Mouse (Mus musculus): ENCODE measurements around the gene Tab1. TPM values are rescaled to one million over a fixed set of nuclear protein-coding genes. Genes with fewer than 3 reads are reported as not detected.

Gene Tab1
- polyA plus RNA-seq, 2 experiments: 34.6 to 43.1 TPM

GRCm38 (mm10) chr15:80182072-80182700, 49.3 kb downstream of the Tab1 start:
- no peak for TF ChIP-seq POLR2A (IDR thresholded peaks at IDR 0.05; ENCODE audit: borderline replicate concordance, extremely low read depth, insufficient read depth, insufficient read length)
- Histone ChIP-seq H3K4me1 (ENCODE audit: control insufficient read depth, insufficient read depth, low read length) (no peaks in the 10 kb centered on the region), H3K27ac (replicated peaks; ENCODE audit: low read depth, low read length) (no peak overlapping the region), H3K4me2 (replicated peaks; ENCODE audit: low read depth, low read length, severe bottlenecking) (no peak overlapping the region), H3K9ac (ENCODE audit: low read depth, low read length, severe bottlenecking) (no peak overlapping the region), H3K9me3 (ENCODE audit: control insufficient read depth, low read length) (no peaks in the 10 kb centered on the region), H3K36me3 (ENCODE audit: control insufficient read depth, insufficient read depth, low read length) (peaks cover 6% of the 10 kb centered on the region; the same call in 1 of the 2 replicates), H3K4me3 (replicated peaks; ENCODE audit: low read length) (no peak overlapping the region), H3K27me3 (ENCODE audit: control insufficient read depth, insufficient read depth, low read length) (no peaks in the 10 kb centered on the region)
- ATAC-seq (ENCODE audit: low FRiP score, low read depth) (no peak), DNase-seq (ENCODE audit: low spot score) (no peak)
- 93% methylated on average over 4 of the region's 4 CpGs for WGBS

GRCm38 (mm10) chr15:80188927-80189326, 56.0 kb downstream of the Tab1 start:
- TF ChIP-seq POLR2A (IDR thresholded peaks at IDR 0.05; ENCODE audit: borderline replicate concordance, extremely low read depth, insufficient read depth, insufficient read length): no peak
- H3K4me3 ChIP-seq (replicated peaks; ENCODE audit: low read length): no peak overlapping the region
- H3K9me3 ChIP-seq (ENCODE audit: control insufficient read depth, low read length): no peaks in the 10 kb centered on the region
- H3K27ac ChIP-seq (replicated peaks; ENCODE audit: low read depth, low read length): no peak overlapping the region
- no peaks in the 10 kb centered on the region for H3K4me1 ChIP-seq (ENCODE audit: control insufficient read depth, insufficient read depth, low read length)
- DNase-seq (ENCODE audit: low spot score): no peak
- H3K9ac ChIP-seq (ENCODE audit: low read depth, low read length, severe bottlenecking): no peak overlapping the region
- ATAC-seq (ENCODE audit: low FRiP score, low read depth): no peak
- H3K36me3 ChIP-seq (ENCODE audit: control insufficient read depth, insufficient read depth, low read length): no peaks in the 10 kb centered on the region; the same call in 1 of the 2 replicates
- H3K27me3 ChIP-seq (ENCODE audit: control insufficient read depth, insufficient read depth, low read length): no peaks in the 10 kb centered on the region
- 79% methylated on average over 5 of the region's 5 CpGs for WGBS
- H3K4me2 ChIP-seq (replicated peaks; ENCODE audit: low read depth, low read length, severe bottlenecking): no peak overlapping the region

GRCm38 (mm10) chr15:80190075-80190474, 57.1 kb downstream of the Tab1 start:
- no peak for ATAC-seq (ENCODE audit: low FRiP score, low read depth)
- no peak overlapping the region for H3K4me2 ChIP-seq (replicated peaks; ENCODE audit: low read depth, low read length, severe bottlenecking)
- no peak for TF ChIP-seq POLR2A (IDR thresholded peaks at IDR 0.05; ENCODE audit: borderline replicate concordance, extremely low read depth, insufficient read depth, insufficient read length)
- no peaks in the 10 kb centered on the region for H3K27me3 ChIP-seq (ENCODE audit: control insufficient read depth, insufficient read depth, low read length)
- DNase-seq (ENCODE audit: low spot score): no peak
- no peaks in the 10 kb centered on the region; the same call in 1 of the 2 replicates for H3K36me3 ChIP-seq (ENCODE audit: control insufficient read depth, insufficient read depth, low read length)
- H3K4me1 ChIP-seq (ENCODE audit: control insufficient read depth, insufficient read depth, low read length): no peaks in the 10 kb centered on the region
- no peak overlapping the region for H3K27ac ChIP-seq (replicated peaks; ENCODE audit: low read depth, low read length)
- H3K4me3 ChIP-seq (replicated peaks; ENCODE audit: low read length): no peak overlapping the region
- H3K9ac ChIP-seq (ENCODE audit: low read depth, low read length, severe bottlenecking): no peak overlapping the region
- H3K9me3 ChIP-seq (ENCODE audit: control insufficient read depth, low read length): no peaks in the 10 kb centered on the region
- WGBS: 83% methylated on average over 4 of the region's 4 CpGs

GRCm38 (mm10) chr15:80191585-80192245, 58.8 kb downstream of the Tab1 start:
- Histone ChIP-seq H3K4me3 (replicated peaks; ENCODE audit: low read length) (no peak overlapping the region), H3K9ac (ENCODE audit: low read depth, low read length, severe bottlenecking) (no peak overlapping the region), H3K4me1 (ENCODE audit: control insufficient read depth, insufficient read depth, low read length) (no peaks in the 10 kb centered on the region), H3K4me2 (replicated peaks; ENCODE audit: low read depth, low read length, severe bottlenecking) (no peak overlapping the region), H3K9me3 (ENCODE audit: control insufficient read depth, low read length) (no peaks in the 10 kb centered on the region), H3K27me3 (ENCODE audit: control insufficient read depth, insufficient read depth, low read length) (no peaks in the 10 kb centered on the region), H3K27ac (replicated peaks; ENCODE audit: low read depth, low read length) (no peak overlapping the region), H3K36me3 (ENCODE audit: control insufficient read depth, insufficient read depth, low read length) (no peaks in the 10 kb centered on the region; the same call in 1 of the 2 replicates)
- DNase-seq (ENCODE audit: low spot score): no peak
- no peak for TF ChIP-seq POLR2A (IDR thresholded peaks at IDR 0.05; ENCODE audit: borderline replicate concordance, extremely low read depth, insufficient read depth, insufficient read length)
- 68% methylated on average over 8 of the region's 8 CpGs for WGBS
- ATAC-seq (ENCODE audit: low FRiP score, low read depth): no peak

- Histone ChIP-seq H3K9me3 (ENCODE audit: control insufficient read depth, low read length) (no peaks in the 10 kb centered on the region), H3K4me1 (ENCODE audit: control insufficient read depth, insufficient read depth, low read length) (no peaks in the 10 kb centered on the region), H3K27me3 (ENCODE audit: control insufficient read depth, insufficient read depth, low read length) (no peaks in the 10 kb centered on the region), H3K27ac (replicated peaks; ENCODE audit: low read depth, low read length) (no peak overlapping the region), H3K9ac (ENCODE audit: low read depth, low read length, severe bottlenecking) (no peak overlapping the region), H3K4me2 (replicated peaks; ENCODE audit: low read depth, low read length, severe bottlenecking) (no peak overlapping the region), H3K4me3 (replicated peaks; ENCODE audit: low read length) (no peak overlapping the region), H3K36me3 (ENCODE audit: control insufficient read depth, insufficient read depth, low read length) (no peaks in the 10 kb centered on the region; the same call in 1 of the 2 replicates)
- no peak for TF ChIP-seq POLR2A (IDR thresholded peaks at IDR 0.05; ENCODE audit: borderline replicate concordance, extremely low read depth, insufficient read depth, insufficient read length)
- DNase-seq (ENCODE audit: low spot score): no peak
- WGBS: 88% methylated on average over 5 of the region's 6 CpGs
- ATAC-seq (ENCODE audit: low FRiP score, low read depth): no peak
Measured at GRCm38 (mm10) chr15:80192246-80192585, 59.3 kb downstream of the Tab1 start.

Data from limb, embryonic 14.5 days (tissue).